Mouse (Mus musculus) olfactory bulb, adult 2 months (tissue): ENCODE measurements around the gene Pik3c2g.

Source experiments
- CTCF ChIP-seq: fragments of 200-500 bp; IDR thresholded peaks from 2 replicates; pipeline ENCODE4 v1.5.1; 2012; ENCODE audit warnings: low read depth, mild to moderate bottlenecking, low read length, moderate library complexity; ENCODE audit not compliant: insufficient read depth
- POLR2A ChIP-seq: fragments of 200-500 bp; IDR thresholded peaks from 2 replicates; pipeline ENCODE4 v1.6.1; 2012; ENCODE audit warnings: mild to moderate bottlenecking, low read depth, low read length, moderate library complexity; ENCODE audit not compliant: insufficient read depth

DNA sequence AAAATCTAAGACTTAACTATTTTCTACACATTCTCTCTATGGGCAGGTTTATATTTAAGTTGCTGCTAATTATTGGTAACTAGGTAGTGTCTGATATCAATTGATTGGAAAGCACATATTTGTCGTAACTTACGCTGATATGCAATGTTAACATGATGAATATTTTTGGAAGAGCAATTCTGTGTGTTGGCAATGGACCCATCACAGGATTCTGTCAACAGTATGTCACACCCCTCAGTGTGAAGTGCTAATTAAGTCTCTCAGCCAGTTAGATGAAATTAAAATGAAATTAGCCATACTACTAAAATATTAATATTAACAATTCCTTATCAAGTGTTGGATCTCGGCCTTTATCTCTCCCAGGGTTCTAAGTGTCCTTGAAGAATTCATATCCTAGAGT lies 251.7 kb downstream of the Pik3c2g start:
- TF ChIP-seq POLR2A, result no peak
- TF ChIP-seq CTCF, result no peak
